Mouse (Mus musculus) fibroblast of lung, adult 2 months (primary cell): Measurements from ENCODE around the gene Rdx.

Source experiments
- DNase-seq: peaks from one replicate; pipeline ENCODE4 v3.0.0-alpha.2; 2011; ENCODE audit warnings: low read depth

Gene Rdx

GRCm38 (mm10) chr9:52110738-52111137 lies 63.8 kb downstream of the Rdx start:
- no peak for DNase-seq

- no peak for DNase-seq
Measured at GRCm38 (mm10) chr9:52113091-52113490, 66.1 kb downstream of the Rdx start.

- DNase-seq = no peak
Measured at GRCm38 (mm10) chr9:52119212-52119611, 72.2 kb downstream of the Rdx start.

GRCm38 (mm10) chr9:52125225-52125624 lies 78.3 kb downstream of the Rdx start:
- DNase-seq = no peak

- no peak for DNase-seq
Measured at GRCm38 (mm10) chr9:52130348-52130747, 83.4 kb downstream of the Rdx start.

- DNase-seq = no peak
Measured at GRCm38 (mm10) chr9:52132771-52133170, 85.8 kb downstream of the Rdx start.
